Mouse (Mus musculus): ENCODE results near the gene Vax1. TPM values are rescaled to one million over a fixed set of nuclear protein-coding genes. Genes with fewer than 3 reads are reported as not detected.

Gene Vax1
- polyA plus RNA-seq, 1 experiment: 0.98 TPM

GRCm38 (mm10) chr19:59171151-59171870 is 1.5 kb upstream of the Vax1 start:
- no peak overlapping the region for H3K4me3 ChIP-seq (ENCODE audit: insufficient read depth, low read length)
- no peaks in the 10 kb centered on the region for H3K4me1 ChIP-seq (ENCODE audit: control insufficient read depth, insufficient read depth, low read length)
- TF ChIP-seq CTCF (IDR thresholded peaks at IDR 0.05; ENCODE audit: extremely low read depth, insufficient read depth, low read length): no peak
- no peak for TF ChIP-seq POLR2A (IDR thresholded peaks at IDR 0.05; ENCODE audit: extremely low read depth, insufficient read depth, low read length)
- H3K27ac ChIP-seq (ENCODE audit: insufficient read depth, low read length): no peak overlapping the region

- Histone ChIP-seq H3K4me1 (ENCODE audit: control insufficient read depth, insufficient read depth, low read length) (no peaks in the 10 kb centered on the region), H3K27ac (ENCODE audit: insufficient read depth, low read length) (no peak overlapping the region), H3K4me3 (ENCODE audit: insufficient read depth, low read length) (no peak overlapping the region)
- no peak for TF ChIP-seq CTCF (IDR thresholded peaks at IDR 0.05; ENCODE audit: extremely low read depth, insufficient read depth, low read length)
- no peak for TF ChIP-seq POLR2A (IDR thresholded peaks at IDR 0.05; ENCODE audit: extremely low read depth, insufficient read depth, low read length)
Observed at GRCm38 (mm10) chr19:59170766-59171095, 875 bp upstream of the Vax1 start.

- TF ChIP-seq CTCF (IDR thresholded peaks at IDR 0.05; ENCODE audit: extremely low read depth, insufficient read depth, low read length) (no peak), POLR2A (IDR thresholded peaks at IDR 0.05; ENCODE audit: extremely low read depth, insufficient read depth, low read length) (no peak)
- Histone ChIP-seq H3K4me1 (ENCODE audit: control insufficient read depth, insufficient read depth, low read length) (no peaks in the 10 kb centered on the region), H3K4me3 (ENCODE audit: insufficient read depth, low read length) (peak overlapping the region; percentile 22; the same call in 1 of the 2 replicates), H3K27ac (ENCODE audit: insufficient read depth, low read length) (no peak overlapping the region)
Observed at GRCm38 (mm10) chr19:59169143-59169935, 517 bp downstream of the Vax1 start.

- H3K4me3 ChIP-seq (ENCODE audit: insufficient read depth, low read length): no peak overlapping the region
- TF ChIP-seq POLR2A (IDR thresholded peaks at IDR 0.05; ENCODE audit: extremely low read depth, insufficient read depth, low read length) (no peak), CTCF (IDR thresholded peaks at IDR 0.05; ENCODE audit: extremely low read depth, insufficient read depth, low read length) (no peak)
- H3K4me1 ChIP-seq (ENCODE audit: control insufficient read depth, insufficient read depth, low read length): no peaks in the 10 kb centered on the region
- H3K27ac ChIP-seq (ENCODE audit: insufficient read depth, low read length): no peak overlapping the region
Observed at GRCm38 (mm10) chr19:59168386-59168905, 1.4 kb downstream of the Vax1 start.

GRCm38 (mm10) chr19:59167871-59168270 is 2.0 kb downstream of the Vax1 start:
- no peaks in the 10 kb centered on the region for H3K4me1 ChIP-seq (ENCODE audit: control insufficient read depth, insufficient read depth, low read length)
- H3K27ac ChIP-seq (ENCODE audit: insufficient read depth, low read length): no peak overlapping the region
- no peak overlapping the region for H3K4me3 ChIP-seq (ENCODE audit: insufficient read depth, low read length)
- no peak for TF ChIP-seq POLR2A (IDR thresholded peaks at IDR 0.05; ENCODE audit: extremely low read depth, insufficient read depth, low read length)
- no peak for TF ChIP-seq CTCF (IDR thresholded peaks at IDR 0.05; ENCODE audit: extremely low read depth, insufficient read depth, low read length)

GRCm38 (mm10) chr19:59166879-59167278 is 3.0 kb downstream of the Vax1 start:
- H3K27ac ChIP-seq (ENCODE audit: insufficient read depth, low read length): no peak overlapping the region
- TF ChIP-seq CTCF (IDR thresholded peaks at IDR 0.05; ENCODE audit: extremely low read depth, insufficient read depth, low read length) (no peak), POLR2A (IDR thresholded peaks at IDR 0.05; ENCODE audit: extremely low read depth, insufficient read depth, low read length) (no peak)

GRCm38 (mm10) chr19:59166311-59166761 is 3.5 kb downstream of the Vax1 start:
- Histone ChIP-seq H3K4me3 (ENCODE audit: insufficient read depth, low read length) (no peak overlapping the region), H3K4me1 (ENCODE audit: control insufficient read depth, insufficient read depth, low read length) (no peaks in the 10 kb centered on the region), H3K27ac (ENCODE audit: insufficient read depth, low read length) (no peak overlapping the region)
- TF ChIP-seq CTCF (IDR thresholded peaks at IDR 0.05; ENCODE audit: extremely low read depth, insufficient read depth, low read length): no peak
- no peak for TF ChIP-seq POLR2A (IDR thresholded peaks at IDR 0.05; ENCODE audit: extremely low read depth, insufficient read depth, low read length)

More at GRCm38 (mm10) chr19:59166879-59167278, 3.0 kb downstream of the Vax1 start:
- H3K4me3 ChIP-seq (ENCODE audit: insufficient read depth, low read length): no peak overlapping the region
- H3K4me1 ChIP-seq (ENCODE audit: control insufficient read depth, insufficient read depth, low read length): no peaks in the 10 kb centered on the region

- H3K27ac ChIP-seq (ENCODE audit: insufficient read depth, low read length): no peak overlapping the region
- TF ChIP-seq CTCF (IDR thresholded peaks at IDR 0.05; ENCODE audit: extremely low read depth, insufficient read depth, low read length): no peak
- TF ChIP-seq POLR2A (IDR thresholded peaks at IDR 0.05; ENCODE audit: extremely low read depth, insufficient read depth, low read length): no peak
- H3K4me1 ChIP-seq (ENCODE audit: control insufficient read depth, insufficient read depth, low read length): no peaks in the 10 kb centered on the region
- no peak overlapping the region for H3K4me3 ChIP-seq (ENCODE audit: insufficient read depth, low read length)
Observed at GRCm38 (mm10) chr19:59165577-59165976, 4.3 kb downstream of the Vax1 start.

- Histone ChIP-seq H3K27ac (ENCODE audit: insufficient read depth, low read length) (no peak overlapping the region), H3K4me3 (ENCODE audit: insufficient read depth, low read length) (no peak overlapping the region), H3K4me1 (ENCODE audit: control insufficient read depth, insufficient read depth, low read length) (no peaks in the 10 kb centered on the region)
- TF ChIP-seq POLR2A (IDR thresholded peaks at IDR 0.05; ENCODE audit: extremely low read depth, insufficient read depth, low read length) (no peak), CTCF (IDR thresholded peaks at IDR 0.05; ENCODE audit: extremely low read depth, insufficient read depth, low read length) (no peak)
Observed at GRCm38 (mm10) chr19:59164896-59165560, 4.8 kb downstream of the Vax1 start.

All from cortical plate, adult 2 months (tissue).